Mouse (Mus musculus) forebrain, embryonic 16.5 days (tissue): ENCODE results near the gene Snca. TPM values are rescaled to one million over a fixed set of nuclear protein-coding genes. Genes with fewer than 3 reads are reported as not detected.

Experiments
- polyA plus RNA-seq: library from polyadenylated mRNA; unstranded; fragments of >200 nt; fragmentation: Nextera tagmentation; extraction: Ambion mirVana; gene quantifications from 2 replicates; pipeline ENCODE4 v1.2.1, GENCODE M21; 2015

Gene Snca
- polyA plus RNA-seq, 1 experiment from 2014 or later: 176 TPM

Other genes with a start within 250 kb of the Snca start
- 1.9 and 2.8 TPM in 2 replicates for gene Mmrn1, start 95.1 kb upstream of the Snca start, polyA plus RNA-seq